Mouse (Mus musculus) kidney, adult 2 months (tissue): ENCODE results near the gene Sdk1.

ENCODE experiments used
- CTCF ChIP-seq: fragments of 200-500 bp; conservative IDR thresholded peaks from 2 replicates; pipeline ENCODE4 v1.5.1; 2011; ENCODE audit warnings: low read depth, mild to moderate bottlenecking, control low read depth, low read length, moderate library complexity, mixed read lengths; ENCODE audit not compliant: insufficient read depth, insufficient read length
- POLR2A ChIP-seq: fragments of 200-500 bp; IDR thresholded peaks from one replicate; pipeline ENCODE4 v1.6.1; 2011; ENCODE audit warnings: low read depth, low read length, control low read depth

GRCm38 (mm10) chr5:141415644-141416243, 174.5 kb downstream of the Sdk1 start:
- TF ChIP-seq POLR2A, result no peak
- no peak for TF ChIP-seq CTCF
